Mouse (Mus musculus): Measurements from ENCODE around the gene Cbx8. TPM values are rescaled to one million over a fixed set of nuclear protein-coding genes. Genes with fewer than 3 reads are reported as not detected.
A peak's percentile ranks its signal among the peaks of the same experiment; 100 is the strongest.

The Cbx8 gene
- polyA plus RNA-seq, 1 experiment from 2014 or later = 3.9 TPM

DNA sequence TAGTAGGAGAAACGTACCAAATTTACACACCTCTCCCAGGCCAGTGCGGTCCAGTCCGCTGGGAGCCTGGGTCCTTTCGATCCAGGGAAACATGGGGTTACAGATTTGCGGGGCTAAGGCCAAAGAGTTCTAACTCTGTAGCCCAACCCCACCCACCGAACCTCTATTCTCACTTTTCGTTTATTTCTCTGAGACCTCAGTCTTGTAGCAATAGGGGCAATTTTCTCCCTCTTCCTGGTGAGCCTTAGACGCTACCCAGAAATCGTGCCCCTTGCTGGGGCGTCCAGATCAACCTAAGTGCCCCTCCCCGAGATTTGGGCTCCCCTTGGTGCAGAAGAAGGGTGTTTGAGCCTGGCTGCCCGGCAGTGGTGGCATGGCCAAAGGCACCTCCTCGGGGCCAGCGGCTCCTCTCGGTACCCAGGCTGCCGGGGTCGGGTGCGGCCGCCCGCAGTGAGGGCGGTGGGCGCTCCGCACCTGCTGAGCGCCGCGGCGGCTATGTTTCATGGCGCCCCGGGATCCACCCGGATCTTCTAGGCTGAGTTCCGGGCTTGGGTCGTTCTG, 14.9 kb upstream of the Cbx8 start:
- no peak for ATAC-seq
- peak overlapping the region; percentile 59 for H3K4me3 ChIP-seq (ENCODE audit: low read depth, low read length)
- TF ChIP-seq EP300 (IDR thresholded peaks at IDR 0.05; ENCODE audit: low read depth) (no peak), CTCF (IDR thresholded peaks at IDR 0.05; ENCODE audit: low read depth) (no peak)
- 2% methylated on average over 32 of the region's 32 CpGs for WGBS (ENCODE audit: insufficient replicate concordance)
- H3K9ac ChIP-seq (replicated peaks) = no peak overlapping the region
- no peak overlapping the region for H3K27ac ChIP-seq (ENCODE audit: low read depth)
- H3K27me3 ChIP-seq (ENCODE audit: insufficient read depth, low read length) = peaks cover 100% of the 10 kb centered on the region
- no peaks in the 10 kb centered on the region for H3K36me3 ChIP-seq (replicated peaks; ENCODE audit: insufficient read depth, low read length)
- peak overlapping the region; percentile 96 for H3K4me2 ChIP-seq (ENCODE audit: low read depth, low read length)
- no peak for DNase-seq
- peaks cover 50% of the 10 kb centered on the region for H3K4me1 ChIP-seq (ENCODE audit: insufficient read depth)
- H3K9me3 ChIP-seq (ENCODE audit: low read length) = no peaks in the 10 kb centered on the region

DNA sequence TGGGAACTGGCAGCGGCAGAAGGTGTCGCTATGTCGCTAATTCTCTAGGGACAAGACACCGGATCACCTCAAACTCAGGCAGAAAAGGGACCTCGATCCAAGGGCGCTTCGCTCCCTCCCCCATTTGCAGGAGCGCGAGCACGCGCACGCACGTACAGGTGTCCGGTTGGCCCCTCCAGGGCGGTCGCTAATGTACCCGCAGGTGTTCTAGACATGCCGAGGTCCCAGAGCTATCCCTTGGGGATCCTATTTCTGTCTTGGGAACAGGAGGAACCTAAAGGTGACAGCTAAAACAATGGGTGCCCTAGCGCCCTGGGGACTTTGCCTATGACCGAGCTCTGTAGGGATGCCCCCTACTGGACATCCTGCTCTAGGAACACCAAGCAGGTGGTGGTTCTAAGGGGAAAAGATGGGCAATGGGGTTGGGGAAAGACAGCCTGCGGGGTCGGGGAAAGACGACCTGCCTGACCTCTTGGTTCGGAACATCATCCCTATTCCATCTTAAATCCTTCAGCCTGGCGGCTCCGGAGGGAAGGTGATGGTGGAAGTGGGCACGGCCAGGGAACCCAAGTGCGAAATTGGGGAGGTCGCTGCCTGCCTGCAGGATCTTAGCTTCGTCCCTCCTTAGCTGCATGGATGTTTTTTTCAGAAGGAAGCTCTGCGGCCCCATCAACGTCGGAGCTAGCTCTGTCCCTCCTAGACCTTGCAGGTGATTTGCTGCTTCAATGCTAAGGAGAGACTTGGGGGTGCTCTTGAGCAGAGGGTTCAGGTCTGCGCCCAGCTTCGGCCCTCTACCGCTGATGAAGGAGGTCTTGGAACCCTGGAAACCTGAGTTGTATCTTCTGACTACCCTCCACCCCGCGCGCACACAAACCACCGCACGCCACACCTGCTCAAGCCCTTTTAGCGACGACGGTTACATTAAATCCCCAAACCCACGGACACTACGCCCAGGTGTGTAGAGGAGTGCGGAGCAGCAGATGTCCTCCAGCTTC, 13.9 kb upstream of the Cbx8 start:
- H3K36me3 ChIP-seq (replicated peaks; ENCODE audit: insufficient read depth, low read length) = no peaks in the 10 kb centered on the region
- DNase-seq = peak; percentile 39
- H3K27ac ChIP-seq (ENCODE audit: low read depth) = no peak overlapping the region
- TF ChIP-seq EP300 (IDR thresholded peaks at IDR 0.05; ENCODE audit: low read depth) (no peak), CTCF (IDR thresholded peaks at IDR 0.05; ENCODE audit: low read depth) (peak; percentile 61)
- H3K4me2 ChIP-seq (ENCODE audit: low read depth, low read length) = 0 out of 2 replicates have a peak overlapping the region, but pooled peaks have one; percentile 18
- 2% methylated on average over 47 of the region's 47 CpGs for WGBS (ENCODE audit: insufficient replicate concordance)
- peaks cover 50% of the 10 kb centered on the region for H3K4me1 ChIP-seq (ENCODE audit: insufficient read depth)
- no peak for ATAC-seq
- H3K9me3 ChIP-seq (ENCODE audit: low read length) = no peaks in the 10 kb centered on the region
- H3K27me3 ChIP-seq (ENCODE audit: insufficient read depth, low read length) = peaks cover 100% of the 10 kb centered on the region
- H3K9ac ChIP-seq (replicated peaks) = no peak overlapping the region
- H3K4me3 ChIP-seq (ENCODE audit: low read depth, low read length) = no peak overlapping the region

DNA sequence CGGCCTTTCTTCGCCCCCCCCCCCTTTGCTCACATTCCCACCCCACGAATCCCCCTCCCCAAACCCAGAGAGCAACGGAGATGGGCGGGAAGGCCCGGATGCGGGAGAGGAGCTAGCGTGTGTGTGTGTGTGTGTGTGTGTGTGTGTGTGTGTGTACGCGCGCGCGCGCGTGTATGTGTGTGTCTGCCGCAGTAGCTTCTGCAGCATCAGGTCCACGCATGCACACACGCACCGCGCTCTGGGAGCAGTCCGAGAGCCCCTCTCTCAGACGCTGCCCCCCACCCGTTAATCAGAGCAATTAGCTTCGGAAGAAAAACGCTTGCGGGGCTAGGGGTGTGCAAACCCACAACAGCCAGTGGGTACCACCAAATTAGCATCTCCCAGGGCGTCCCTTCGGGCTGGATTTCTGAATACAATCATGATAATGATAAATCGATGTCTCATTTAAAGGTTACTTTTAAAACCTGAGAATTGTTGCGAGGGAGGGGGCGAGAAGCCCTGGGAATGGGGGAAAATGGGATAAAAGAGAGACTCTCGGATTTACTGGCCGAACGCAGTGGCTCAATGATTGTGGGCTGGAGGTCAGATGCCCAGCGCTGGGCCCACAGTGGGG, 13.1 kb upstream of the Cbx8 start:
- WGBS (ENCODE audit: insufficient replicate concordance) = 2% methylated on average over 34 of the region's 35 CpGs
- Histone ChIP-seq H3K4me1 (ENCODE audit: insufficient read depth) (peaks cover 47% of the 10 kb centered on the region), H3K4me3 (ENCODE audit: low read depth, low read length) (0 out of 2 replicates have a peak overlapping the region, but pooled peaks have one; percentile 17)

DNA sequence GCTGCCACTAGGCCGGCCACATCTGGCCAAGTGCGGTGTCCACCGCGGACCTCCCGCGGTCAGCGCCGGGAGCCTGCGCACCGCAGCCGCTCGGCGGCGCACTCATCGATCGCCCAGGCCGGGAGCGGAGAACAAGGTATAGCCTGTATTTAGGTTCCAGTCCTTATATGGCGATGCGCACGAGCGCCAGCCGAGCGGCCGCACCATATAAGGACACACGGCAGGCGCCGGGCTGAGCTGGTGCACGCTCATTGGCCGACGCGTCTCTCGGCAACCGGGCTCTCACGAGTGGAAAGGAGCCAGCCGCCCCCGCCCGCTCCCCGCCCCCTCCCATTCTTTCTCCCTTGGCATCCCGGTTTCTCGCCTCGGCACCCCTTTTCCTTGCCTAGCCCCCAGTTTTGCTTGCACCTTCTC, 12.5 kb upstream of the Cbx8 start:
- peak; percentile 76 for DNase-seq
- TF ChIP-seq CTCF (IDR thresholded peaks at IDR 0.05; ENCODE audit: low read depth) (peak; percentile 37), EP300 (IDR thresholded peaks at IDR 0.05; ENCODE audit: low read depth) (no peak)
- peak overlapping the region; percentile 59 for H3K4me2 ChIP-seq (ENCODE audit: low read depth, low read length)
- H3K36me3 ChIP-seq (replicated peaks; ENCODE audit: insufficient read depth, low read length) = no peaks in the 10 kb centered on the region
- H3K9me3 ChIP-seq (ENCODE audit: low read length) = no peaks in the 10 kb centered on the region
- peaks cover 100% of the 10 kb centered on the region for H3K27me3 ChIP-seq (ENCODE audit: insufficient read depth, low read length)
- H3K27ac ChIP-seq (ENCODE audit: low read depth) = 0 out of 2 replicates have a peak overlapping the region, but pooled peaks have one; percentile 11
- 1% methylated on average over 42 of the region's 42 CpGs for WGBS (ENCODE audit: insufficient replicate concordance)
- peak; percentile 57 for ATAC-seq
- H3K9ac ChIP-seq (replicated peaks) = no peak overlapping the region
- H3K4me1 ChIP-seq (ENCODE audit: insufficient read depth) = peaks cover 42% of the 10 kb centered on the region
- peak overlapping the region; percentile 17; the same call in 1 of the 2 replicates for H3K4me3 ChIP-seq (ENCODE audit: low read depth, low read length)

More for the DNA sequence above, 13.1 kb upstream of the Cbx8 start:
- Histone ChIP-seq H3K27ac (ENCODE audit: low read depth) (no peak overlapping the region), H3K27me3 (ENCODE audit: insufficient read depth, low read length) (peaks cover 100% of the 10 kb centered on the region), H3K4me2 (ENCODE audit: low read depth, low read length) (peak overlapping the region; percentile 59; the same call in 1 of the 2 replicates), H3K36me3 (replicated peaks; ENCODE audit: insufficient read depth, low read length) (no peaks in the 10 kb centered on the region), H3K9ac (replicated peaks) (no peak overlapping the region), H3K9me3 (ENCODE audit: low read length) (no peaks in the 10 kb centered on the region)
- ATAC-seq (no peak), DNase-seq (no peak)
- TF ChIP-seq CTCF (IDR thresholded peaks at IDR 0.05; ENCODE audit: low read depth) (no peak), EP300 (IDR thresholded peaks at IDR 0.05; ENCODE audit: low read depth) (no peak)

DNA sequence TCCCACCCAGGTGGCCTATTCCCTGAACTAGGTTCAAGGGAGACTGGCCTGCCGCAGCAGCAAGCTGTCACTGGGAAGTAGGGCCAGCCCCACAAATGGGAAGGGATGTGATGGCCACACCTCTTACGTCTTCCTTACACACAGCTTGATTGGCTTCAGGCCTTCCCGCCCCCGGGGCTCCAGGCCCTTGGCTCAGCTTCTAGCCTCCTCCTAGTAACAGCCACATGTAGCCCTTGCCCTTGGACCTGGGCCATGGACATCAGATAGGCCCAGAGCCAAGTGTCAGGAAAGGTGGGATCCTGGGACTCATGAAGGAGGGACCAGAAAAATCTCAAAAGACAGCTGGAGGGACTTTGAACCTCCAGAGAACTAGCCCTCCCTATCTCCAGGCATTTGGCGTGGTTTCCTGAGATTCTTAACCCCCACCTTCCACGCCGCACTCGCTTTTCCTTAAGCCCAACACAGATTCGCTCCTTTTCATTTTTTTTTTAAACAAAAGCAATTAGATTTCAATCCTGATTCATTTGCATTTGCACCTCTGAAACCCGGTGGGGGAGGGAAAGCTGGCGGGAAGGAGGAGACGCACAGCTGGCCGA, 12.0 kb upstream of the Cbx8 start:
- Histone ChIP-seq H3K4me2 (ENCODE audit: low read depth, low read length) (peak overlapping the region; percentile 59), H3K27ac (ENCODE audit: low read depth) (0 out of 2 replicates have a peak overlapping the region, but pooled peaks have one; percentile 11), H3K27me3 (ENCODE audit: insufficient read depth, low read length) (peaks cover 100% of the 10 kb centered on the region), H3K4me1 (ENCODE audit: insufficient read depth) (peaks cover 40% of the 10 kb centered on the region), H3K4me3 (ENCODE audit: low read depth, low read length) (peak overlapping the region; percentile 17; the same call in 1 of the 2 replicates), H3K36me3 (replicated peaks; ENCODE audit: insufficient read depth, low read length) (no peaks in the 10 kb centered on the region), H3K9ac (replicated peaks) (no peak overlapping the region), H3K9me3 (ENCODE audit: low read length) (no peaks in the 10 kb centered on the region)
- ATAC-seq (peak; percentile 66), DNase-seq (peak; percentile 63)
- WGBS (ENCODE audit: insufficient replicate concordance) = 7% methylated on average over 13 of the region's 13 CpGs
- TF ChIP-seq EP300 (IDR thresholded peaks at IDR 0.05; ENCODE audit: low read depth) (no peak; the same call in 1 of the 2 replicates), CTCF (IDR thresholded peaks at IDR 0.05; ENCODE audit: low read depth) (no peak)
